Mouse (Mus musculus): Measurements from ENCODE around the gene Orm1.
"Not testable (repeated sequence)": the region's sequence is repeated elsewhere in the genome, so short reads cannot be mapped to it uniquely, and the experiment has no call there.

Gene Orm1

DNA sequence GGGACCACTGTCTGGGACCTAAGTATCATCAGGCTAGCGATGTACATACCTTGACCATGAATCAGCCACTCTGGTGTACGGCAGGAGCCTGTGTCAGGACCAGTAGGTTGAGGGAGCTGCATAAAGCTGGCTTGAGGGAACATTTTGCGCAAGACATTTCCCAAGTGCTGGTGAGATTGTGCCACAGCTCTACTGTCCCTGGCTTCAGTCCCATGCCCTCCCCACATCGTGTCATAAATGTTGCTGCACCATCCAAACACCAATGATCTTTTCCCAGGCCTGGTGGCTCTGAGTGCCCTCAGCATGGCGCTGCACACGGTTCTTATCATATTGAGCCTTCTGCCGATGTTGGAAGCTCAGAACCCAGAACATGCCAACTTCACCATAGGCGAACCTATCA, at the start of gene Orm1:
Gene Orm1 (plus strand): TSS at position 266 of the 400 bp plus-strand sequence.
- no peak for DNase-seq (ENCODE audit: low spot score)

GRCm38 (mm10) chr4:63295641-63296040, 48.7 kb upstream of the Orm1 start:
- no peak for DNase-seq (ENCODE audit: low spot score)

DNA sequence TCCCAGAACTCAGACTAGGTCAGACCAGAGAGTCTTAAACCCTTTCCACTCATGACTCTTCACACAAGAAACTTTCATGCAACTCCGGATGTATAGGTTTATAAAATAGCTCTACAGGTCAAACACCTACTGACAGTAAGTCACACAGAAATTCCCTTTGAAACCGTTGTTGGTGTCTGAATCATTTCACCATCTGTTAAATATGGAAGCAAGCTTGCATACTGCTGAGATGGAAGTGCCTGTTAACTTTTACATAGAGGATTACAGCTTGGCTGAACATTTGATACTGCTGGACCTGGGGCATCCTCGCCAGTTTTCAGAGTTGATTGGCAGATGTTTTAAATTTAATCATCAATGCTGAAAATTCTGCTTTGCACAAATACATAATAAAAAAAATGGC, 48.1 kb upstream of the Orm1 start:
- DNase-seq (ENCODE audit: low spot score): no peak

DNA sequence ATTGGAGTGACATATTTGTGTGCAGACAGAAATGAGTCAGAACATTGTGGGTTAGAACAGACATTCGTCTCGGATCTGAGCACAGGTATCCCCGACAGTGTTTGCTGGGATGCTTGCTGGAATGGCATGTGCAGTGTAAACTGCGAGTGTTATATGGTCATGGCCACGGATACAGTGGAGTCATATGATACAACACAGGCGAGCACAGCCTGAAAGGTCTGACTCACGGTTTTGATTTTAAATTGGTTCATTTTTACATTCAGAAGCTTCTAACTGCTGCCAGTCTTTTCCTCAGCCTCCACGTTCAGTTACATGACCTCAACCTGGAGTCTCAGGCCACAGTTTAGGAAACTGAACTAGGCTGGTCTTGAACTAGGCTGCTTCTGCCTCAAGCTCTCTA, 47.5 kb upstream of the Orm1 start:
- DNase-seq (ENCODE audit: low spot score): no peak

DNA sequence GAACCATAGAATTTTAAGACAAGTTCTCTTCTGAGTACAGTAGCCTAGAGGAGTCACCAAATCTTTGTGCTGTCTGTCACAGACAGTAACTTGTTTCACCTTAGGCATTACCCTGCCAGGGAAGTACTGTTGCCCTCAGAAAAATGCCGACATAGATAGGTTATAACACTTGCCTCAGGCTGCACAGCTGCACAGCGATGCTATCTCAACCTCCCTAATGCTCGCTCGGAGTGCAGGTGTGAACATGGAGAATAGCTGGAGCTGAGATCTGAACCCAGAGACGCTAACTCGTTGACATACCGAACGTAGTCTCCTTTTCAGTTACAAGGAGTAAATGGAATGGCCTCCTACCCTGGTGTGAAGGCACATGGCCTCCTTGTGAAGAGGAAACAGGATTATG, 46.2 kb upstream of the Orm1 start:
- DNase-seq (ENCODE audit: low spot score): no peak

DNA sequence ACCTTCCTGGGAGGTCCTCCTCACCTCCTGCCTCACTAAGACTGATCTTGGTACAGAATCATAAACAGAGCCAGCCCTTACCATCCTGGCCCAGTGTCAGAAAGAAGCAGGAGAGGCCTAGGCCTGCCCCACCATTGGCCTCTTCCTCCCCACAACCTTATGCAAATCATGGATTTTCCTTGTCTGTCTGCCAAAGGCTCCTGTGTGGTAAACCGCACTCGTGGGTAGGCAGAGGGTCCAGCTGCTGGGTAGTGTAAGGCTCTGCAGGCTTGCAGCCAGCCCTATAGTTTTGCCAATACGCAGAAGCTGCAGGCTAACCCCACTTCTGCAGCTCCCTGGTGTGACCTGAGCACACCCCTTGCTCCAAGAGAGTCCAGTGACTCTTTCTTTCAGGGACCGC, 41.7 kb upstream of the Orm1 start:
- DNase-seq (ENCODE audit: low spot score): no peak

DNA sequence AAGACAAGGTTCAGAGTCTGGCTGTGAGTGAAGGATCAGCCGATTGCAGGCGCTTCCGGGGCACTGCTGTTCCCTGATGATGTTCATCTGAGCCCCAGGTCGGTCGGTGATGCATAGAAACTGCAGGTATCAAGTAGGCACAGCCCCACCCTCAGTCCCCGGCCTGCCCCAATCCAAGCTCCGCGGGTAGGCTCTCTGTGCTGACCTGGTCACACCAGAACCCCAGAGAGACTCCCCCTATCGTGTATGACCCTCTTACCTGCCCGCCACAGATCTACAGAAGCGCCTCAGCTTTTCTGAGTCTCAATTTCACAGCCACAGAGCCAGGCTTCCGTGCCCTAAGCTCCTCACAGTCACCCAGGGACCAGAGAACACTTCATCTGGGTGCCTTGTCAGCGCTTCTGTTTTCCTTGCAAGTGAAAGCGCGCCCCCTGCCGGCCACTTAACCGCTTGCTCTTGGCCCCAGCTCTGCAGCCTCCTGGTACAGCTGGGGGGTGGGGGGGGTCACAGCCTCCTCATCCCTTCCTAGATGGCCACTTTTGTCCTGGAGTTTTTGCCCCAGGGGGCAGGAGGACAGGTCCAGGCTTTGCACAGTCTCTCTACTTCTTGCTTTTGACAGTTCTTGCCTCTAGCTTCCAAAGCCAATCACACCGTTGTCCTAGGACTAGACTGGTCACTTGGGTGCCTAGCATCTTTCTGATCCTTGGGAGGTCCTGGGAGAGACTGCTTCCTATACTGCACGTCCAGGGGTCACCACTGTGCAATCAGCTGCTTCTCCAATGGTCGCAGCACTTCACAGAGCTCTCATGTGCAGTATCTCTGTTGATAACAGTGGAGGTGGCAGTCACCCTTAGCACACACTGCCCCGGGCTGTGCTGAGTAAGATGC, 36.9 kb upstream of the Orm1 start:
- DNase-seq (ENCODE audit: low spot score): peak; percentile 40

DNA sequence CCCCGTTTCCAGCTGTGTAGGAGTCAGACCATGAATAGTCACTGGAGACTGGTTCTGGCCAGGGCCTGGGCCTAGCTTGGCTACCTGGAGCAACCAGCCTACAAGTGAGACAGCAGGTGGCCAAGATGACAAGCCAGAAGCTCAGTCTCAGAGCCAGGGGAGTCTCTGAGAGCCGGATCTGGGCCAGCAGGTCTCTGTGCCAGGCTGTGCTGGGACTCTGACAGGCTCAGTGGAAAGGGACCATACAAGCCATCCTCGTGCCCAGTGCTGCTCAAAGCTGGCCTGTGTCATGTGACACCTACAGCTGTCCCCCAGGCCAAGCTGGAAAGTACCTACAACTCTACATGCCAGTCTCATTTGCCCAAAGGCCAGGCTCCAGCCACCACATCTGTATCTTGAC, 36.0 kb upstream of the Orm1 start:
- DNase-seq (ENCODE audit: low spot score): no peak

- DNase-seq (ENCODE audit: low spot score): no peak
Measured at GRCm38 (mm10) chr4:63310247-63310855, 34.0 kb upstream of the Orm1 start.

DNA sequence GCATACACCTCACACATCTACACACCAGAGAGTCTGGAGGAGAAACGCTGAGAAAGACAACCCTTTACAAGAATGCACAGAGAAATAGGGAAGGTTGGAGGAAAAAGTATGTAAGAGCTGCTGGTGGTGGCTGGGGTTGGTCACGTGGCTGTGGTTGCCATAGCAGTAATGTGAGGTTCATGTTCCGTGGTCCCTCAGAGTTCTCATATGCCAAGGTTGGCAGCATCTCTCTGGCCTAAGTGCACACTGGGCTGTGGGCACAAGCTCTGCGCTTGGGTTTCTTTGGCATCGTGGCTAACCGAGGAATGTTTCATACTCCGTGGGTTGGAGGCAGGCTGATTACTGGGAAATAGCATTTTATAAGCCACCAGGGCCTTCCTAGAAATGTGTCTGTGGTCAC, 32.9 kb upstream of the Orm1 start:
- no peak for DNase-seq (ENCODE audit: low spot score)

GRCm38 (mm10) chr4:63314063-63314462, 30.3 kb upstream of the Orm1 start:
- no peak for DNase-seq (ENCODE audit: low spot score)

DNA sequence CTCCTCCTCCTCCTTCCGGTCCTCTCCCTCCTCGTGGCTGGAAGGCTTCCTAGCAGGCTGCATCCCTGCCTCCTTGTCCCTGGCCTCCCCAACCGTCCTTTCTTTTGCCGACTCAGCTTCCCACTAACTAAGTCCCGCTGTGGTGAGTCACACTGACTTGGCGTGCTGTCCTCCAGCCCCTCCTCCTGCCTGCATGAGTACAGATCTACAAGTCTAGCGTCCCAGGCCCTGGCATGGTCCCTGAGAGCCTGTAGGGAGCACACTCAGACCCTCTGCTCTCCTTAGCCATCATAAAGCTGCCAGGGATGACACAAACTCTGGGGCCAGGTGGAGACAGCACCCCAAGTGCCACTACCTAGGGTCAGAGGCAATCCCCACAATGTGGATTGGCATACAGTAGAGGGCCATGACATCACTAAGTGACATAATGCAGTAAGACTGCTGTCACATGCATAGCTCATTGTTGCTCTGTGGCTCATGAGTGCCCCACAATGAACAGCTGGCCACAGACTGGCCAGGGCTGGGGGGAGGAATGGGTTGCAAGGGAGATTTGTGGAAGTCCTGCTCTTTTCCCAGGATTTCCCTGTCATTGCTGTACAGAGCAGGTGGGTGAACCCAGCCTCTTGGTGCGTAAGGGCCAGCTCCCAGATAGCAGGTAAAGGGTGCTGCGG, 28.1 kb upstream of the Orm1 start:
- no peak for DNase-seq (ENCODE audit: low spot score)

DNA sequence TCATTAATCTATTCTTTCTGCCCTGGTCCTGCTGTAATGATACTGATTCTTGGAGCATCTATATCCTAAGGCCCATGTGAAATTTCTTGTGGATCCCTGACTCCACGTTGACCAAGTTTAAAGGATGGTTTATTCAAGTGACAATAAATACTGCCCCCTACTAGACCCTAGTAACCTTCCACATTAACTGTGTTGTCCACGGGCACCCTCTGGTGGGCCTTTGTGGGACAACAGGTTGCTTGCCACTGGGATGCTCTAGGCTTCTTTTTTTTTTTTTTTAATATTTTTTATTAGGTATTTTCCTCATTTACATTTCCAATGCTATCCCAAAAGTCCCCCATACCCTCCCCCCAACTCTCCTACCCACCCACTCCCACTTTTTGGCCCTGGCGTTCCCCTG, 24.8 kb upstream of the Orm1 start:
- DNase-seq (ENCODE audit: low spot score): not testable (repeated sequence)

GRCm38 (mm10) chr4:63323275-63323815, 21.0 kb upstream of the Orm1 start:
- DNase-seq (ENCODE audit: low spot score): no peak

- no peak for DNase-seq (ENCODE audit: low spot score)
Measured at GRCm38 (mm10) chr4:63333403-63333802, 11.0 kb upstream of the Orm1 start.

DNA sequence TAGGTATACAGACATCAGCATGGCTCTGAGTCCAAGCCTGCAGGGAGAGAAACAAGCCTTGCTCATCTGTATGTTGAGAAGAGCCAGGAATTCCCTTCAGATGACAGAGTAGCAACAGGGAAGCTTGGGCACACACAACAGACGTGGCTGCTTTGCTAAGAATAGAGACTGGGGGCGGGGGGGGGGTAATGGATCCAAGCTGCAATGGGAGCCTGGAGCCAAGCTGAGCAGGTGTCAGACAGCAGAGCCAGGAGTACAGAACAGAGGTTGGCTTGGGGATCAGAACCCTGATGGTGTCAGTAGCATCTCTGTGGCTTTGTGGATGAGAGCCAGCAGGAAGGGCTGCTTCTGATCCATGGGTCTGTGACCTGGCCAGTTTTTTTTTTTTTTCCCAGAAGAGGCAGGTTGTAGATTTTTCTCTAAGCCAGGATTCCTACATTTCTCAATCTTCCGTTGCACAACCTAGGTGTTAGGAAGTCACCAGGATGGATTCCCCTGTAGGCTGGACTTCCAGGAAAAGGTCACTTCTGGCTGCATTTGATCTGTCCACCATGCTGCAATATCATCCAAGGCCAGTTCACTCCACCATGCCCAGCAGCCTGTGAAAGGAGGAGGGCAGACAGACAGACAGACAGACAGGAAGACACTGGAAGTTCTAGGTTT, 5.8 kb upstream of the Orm1 start:
- DNase-seq (ENCODE audit: low spot score): no peak

GRCm38 (mm10) chr4:63342491-63342890, 1.9 kb upstream of the Orm1 start:
- DNase-seq (ENCODE audit: low spot score): no peak

DNA sequence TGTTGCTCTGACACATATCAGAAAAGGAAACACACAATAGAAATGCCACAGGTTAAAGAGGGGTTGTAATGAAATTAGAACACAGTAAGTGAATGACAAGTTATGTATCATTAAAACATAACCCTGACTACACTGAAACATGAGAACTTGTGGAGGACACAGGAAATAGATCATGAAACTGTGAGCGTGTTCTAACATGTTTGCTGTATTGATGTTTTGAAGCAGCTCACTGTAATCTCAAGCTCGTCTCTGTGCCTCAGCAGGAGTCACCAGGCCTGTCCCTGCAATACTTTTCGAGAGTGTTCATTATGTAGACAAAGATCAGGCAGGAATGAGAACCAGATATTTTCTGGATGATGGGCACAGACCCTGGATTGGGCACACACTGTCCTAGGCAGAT, 752 bp upstream of the Orm1 start:
- DNase-seq (ENCODE audit: low spot score): no peak

- DNase-seq (ENCODE audit: low spot score): no peak
Measured at GRCm38 (mm10) chr4:63345261-63345660, 901 bp downstream of the Orm1 start.

DNA sequence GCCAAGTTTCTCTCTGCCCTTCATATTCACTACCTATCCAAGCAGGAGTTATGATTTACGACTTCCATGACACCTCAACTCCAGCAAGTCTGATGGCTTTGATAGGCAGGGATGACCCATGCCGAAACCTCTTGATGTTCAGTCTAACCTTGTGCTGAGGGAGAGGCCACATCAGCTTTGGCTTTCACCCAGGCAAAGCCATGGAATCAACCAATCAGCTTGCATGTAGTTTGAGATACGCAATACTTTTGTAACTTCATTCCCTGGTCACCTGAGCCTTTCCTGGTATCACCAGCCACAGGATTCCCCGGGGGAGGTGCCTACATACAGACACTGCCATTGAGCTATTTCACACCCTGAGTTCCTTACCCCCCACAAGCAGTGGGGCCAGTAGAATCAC, 2.3 kb downstream of the Orm1 start:
- no peak for DNase-seq (ENCODE audit: low spot score)

GRCm38 (mm10) chr4:63348524-63348923, 4.2 kb downstream of the Orm1 start:
- DNase-seq (ENCODE audit: low spot score): no peak

All from spleen, adult 12 weeks (tissue).